Mouse (Mus musculus) hindbrain, postnatal 0 days (tissue): ENCODE measurements at regions not wholly inside any gene's neighbourhood (a gene's known extent, or its start where the extent isn't known, plus 50 kb on each side); places are given as distances from the start of the nearest gene placed in this dataset.
"Not testable (repeated sequence)": the region's sequence is repeated elsewhere in the genome, so short reads cannot be mapped to it uniquely, and the experiment has no call there.

Experiments
- ATAC-seq: fragments of 200-750 bp; cut with Nextera tagmentation; 2 replicates; pipeline ENCODE4 v1.8.0; 2017; ENCODE audit warnings: mild to moderate bottlenecking, moderate TSS enrichment, moderate library complexity
- DNase-seq: peaks from one replicate; pipeline ENCODE4 v3.0.0-alpha.2; 2015; ENCODE audit warnings: low spot score
- H3K27ac ChIP-seq: fragments of 300-500 bp; sonication (generic); 2 replicates; pipeline ENCODE4 v1.5.1; 2014; ENCODE audit warnings: mild to moderate bottlenecking
- H3K27me3 ChIP-seq: fragments of 300-500 bp; sonication (generic); 2 replicates; pipeline ENCODE4 v1.6.1; 2014; ENCODE audit warnings: low read length, mixed read lengths; ENCODE audit not compliant: insufficient read depth
- H3K36me3 ChIP-seq: fragments of 300-500 bp; sonication (generic); 2 replicates; pipeline ENCODE4 v1.6.1; 2014; ENCODE audit warnings: low read length, mixed read lengths; ENCODE audit not compliant: insufficient read depth
- H3K4me1 ChIP-seq: fragments of 300-500 bp; sonication (generic); 2 replicates; pipeline ENCODE4 v1.6.1; 2014; ENCODE audit warnings: antibody characterized with exemption, low read length, mixed read lengths; ENCODE audit not compliant: insufficient read depth
- H3K4me2 ChIP-seq: fragments of 300-500 bp; sonication (generic); 2 replicates; pipeline ENCODE4 v1.6.1; 2014; ENCODE audit warnings: low read depth, mild to moderate bottlenecking, low read length, moderate library complexity, mixed read lengths
- H3K4me3 ChIP-seq: fragments of 300-500 bp; sonication (generic); 2 replicates; pipeline ENCODE4 v1.5.1; 2014; ENCODE audit warnings: low read length
- H3K9ac ChIP-seq: fragments of 300-500 bp; sonication (generic); replicated peaks from 2 replicates; pipeline ENCODE4 v1.6.1; 2014; ENCODE audit warnings: mild to moderate bottlenecking, low read length, moderate library complexity, mixed read lengths
- H3K9me3 ChIP-seq: fragments of 300-500 bp; sonication (generic); 2 replicates; pipeline ENCODE4 v1.6.1; 2016; ENCODE audit warnings: low read length, mixed read lengths
- CTCF ChIP-seq: IDR thresholded peaks from 2 replicates; pipeline ENCODE4 v1.5.1; 2016; ENCODE audit warnings: antibody characterized with exemption, control low read depth, low read depth
- WGBS: fragments of 180-500 bp; shearing (Covaris S2); extraction: QIAGEN DNeasy Blood & Tissue Kit; methylation state at CpG from one replicate; pipeline ENCODE4 v1.1.7; 2014; 5-methylcytosine and 5-hydroxymethylcytosine counted together

GRCm38 (mm10) chr3:138630231-138630630, 104.3 kb downstream of the Eif4e start:
- Histone ChIP-seq H3K27ac (no peak overlapping the region), H3K4me3 (no peak overlapping the region), H3K9me3 (no peaks in the 10 kb centered on the region), H3K27me3 (no peaks in the 10 kb centered on the region), H3K4me1 (no peaks in the 10 kb centered on the region), H3K4me2 (no peak overlapping the region), H3K36me3 (no peaks in the 10 kb centered on the region), H3K9ac (no peak overlapping the region)
- DNase-seq, result no peak
- TF ChIP-seq CTCF, result no peak
- WGBS, result 83% methylated on average over 13 of the region's 13 CpGs
- no peak for ATAC-seq

GRCm38 (mm10) chr3:138632086-138632485, 106.1 kb downstream of the Eif4e start:
- Histone ChIP-seq H3K4me2 (no peak overlapping the region), H3K27me3 (no peaks in the 10 kb centered on the region), H3K9me3 (no peaks in the 10 kb centered on the region), H3K4me1 (no peaks in the 10 kb centered on the region), H3K36me3 (no peaks in the 10 kb centered on the region), H3K9ac (no peak overlapping the region), H3K27ac (no peak overlapping the region), H3K4me3 (no peak overlapping the region)
- ATAC-seq (no peak), DNase-seq (no peak)
- WGBS, result 64% methylated on average over 2 of the region's 2 CpGs
- no peak for TF ChIP-seq CTCF

GRCm38 (mm10) chr3:138642026-138642425, 100.0 kb upstream of the Tspan5 start:
- 97% methylated on average over 1 of the region's 1 CpGs for WGBS
- peak; percentile 58 for TF ChIP-seq CTCF

GRCm38 (mm10) chr3:138643951-138644285, 98.1 kb upstream of the Tspan5 start:
- 0 out of 2 replicates have a peak, but pooled peaks cover 3% of the 10 kb centered on the region for H3K4me1 ChIP-seq
- 0 out of 2 replicates have a peak overlapping the region, but pooled peaks have one; percentile 0 for H3K9ac ChIP-seq
- TF ChIP-seq CTCF, result no peak
- H3K27me3 ChIP-seq, result no peaks in the 10 kb centered on the region
- DNase-seq, result no peak
- peak; percentile 13; the same call in 1 of the 2 replicates for ATAC-seq
- peak overlapping the region; percentile 14 for H3K4me3 ChIP-seq
- WGBS, result 22% methylated on average over 15 of the region's 15 CpGs
- peak overlapping the region; percentile 7; the same call in 1 of the 2 replicates for H3K27ac ChIP-seq
- H3K9me3 ChIP-seq, result no peaks in the 10 kb centered on the region
- peak overlapping the region; percentile 49 for H3K4me2 ChIP-seq
- no peaks in the 10 kb centered on the region for H3K36me3 ChIP-seq

More at GRCm38 (mm10) chr3:138642026-138642425, 100.0 kb upstream of the Tspan5 start:
- Histone ChIP-seq H3K4me2 (no peak overlapping the region), H3K9ac (no peak overlapping the region), H3K4me1 (0 out of 2 replicates have a peak, but pooled peaks cover 3% of the 10 kb centered on the region), H3K27me3 (no peaks in the 10 kb centered on the region), H3K36me3 (no peaks in the 10 kb centered on the region), H3K4me3 (no peak overlapping the region), H3K9me3 (no peaks in the 10 kb centered on the region), H3K27ac (no peak overlapping the region)
- DNase-seq (peak; percentile 16), ATAC-seq (no peak)

- Histone ChIP-seq H3K4me3 (peak overlapping the region; percentile 14), H3K36me3 (no peaks in the 10 kb centered on the region), H3K27ac (peak overlapping the region; percentile 7; the same call in 1 of the 2 replicates), H3K27me3 (no peaks in the 10 kb centered on the region), H3K9me3 (no peaks in the 10 kb centered on the region), H3K9ac (peak overlapping the region; percentile 0; the same call in 1 of the 2 replicates), H3K4me1 (0 out of 2 replicates have a peak, but pooled peaks cover 3% of the 10 kb centered on the region), H3K4me2 (peak overlapping the region; percentile 49)
- WGBS, result 4% methylated on average over 19 of the region's 19 CpGs
- DNase-seq (peak; percentile 49), ATAC-seq (peak; percentile 77)
- TF ChIP-seq CTCF, result no peak
These were observed 97.6 kb upstream of the Tspan5 start for GRCm38 (mm10) chr3:138644286-138644951.

- 11% methylated on average over 3 of the region's 3 CpGs for WGBS
- no peaks in the 10 kb centered on the region for H3K36me3 ChIP-seq
- 0 out of 2 replicates have a peak, but pooled peaks cover 3% of the 10 kb centered on the region for H3K4me1 ChIP-seq
- no peak overlapping the region for H3K4me3 ChIP-seq
- no peak; the same call in 1 of the 2 replicates for ATAC-seq
- H3K4me2 ChIP-seq, result no peak overlapping the region
- TF ChIP-seq CTCF, result no peak
- DNase-seq, result peak; percentile 73
- 0 out of 2 replicates have a peak overlapping the region, but pooled peaks have one; percentile 32 for H3K27ac ChIP-seq
- H3K9ac ChIP-seq, result no peak overlapping the region
- H3K9me3 ChIP-seq, result no peaks in the 10 kb centered on the region
- H3K27me3 ChIP-seq, result no peaks in the 10 kb centered on the region
These were observed 96.7 kb upstream of the Tspan5 start for GRCm38 (mm10) chr3:138645320-138645719.

GRCm38 (mm10) chr3:138649699-138650098, 92.3 kb upstream of the Tspan5 start:
- no peak overlapping the region for H3K9ac ChIP-seq
- no peak overlapping the region for H3K4me3 ChIP-seq
- WGBS, result 94% methylated on average over 6 of the region's 6 CpGs
- no peaks in the 10 kb centered on the region for H3K27me3 ChIP-seq
- ATAC-seq, result no peak
- H3K9me3 ChIP-seq, result no peaks in the 10 kb centered on the region
- no peak for DNase-seq
- 0 out of 2 replicates have a peak, but pooled peaks cover 1% of the 10 kb centered on the region for H3K4me1 ChIP-seq
- no peaks in the 10 kb centered on the region for H3K36me3 ChIP-seq
- H3K4me2 ChIP-seq, result no peak overlapping the region
- TF ChIP-seq CTCF, result no peak
- no peak overlapping the region for H3K27ac ChIP-seq

- not testable (repeated sequence) for H3K27me3 ChIP-seq, DNase-seq, H3K9me3 ChIP-seq, H3K27ac ChIP-seq, H3K4me2 ChIP-seq, ATAC-seq, H3K4me3 ChIP-seq, H3K9ac ChIP-seq, H3K36me3 ChIP-seq, H3K4me1 ChIP-seq
- 89% methylated on average over 4 of the region's 4 CpGs for WGBS
These were observed 91.3 kb upstream of the Tspan5 start for GRCm38 (mm10) chr3:138650671-138651070.
